In genomic region chr11:30800091-30800490, GRCm38 (mm10) we compare ENCODE assay signal across 1 mouse cellular context.
"Had no signal": no experiment of that assay in that cellular context is flagged by ENCODE, and none has a peak within 500 bp of the region (broad histone marks: within the 10 kb centered on the region; RNA-seq: fewer than 3 reads in every experiment).

No protein-coding gene starts in this region.

- ATAC-seq: intestine, embryonic 16.5 days had no signal
